10 mouse cellular contexts compared by ENCODE assay signal in genomic region chr6:15163508-15164053, GRCm38 (mm10).
A peak's percentile ranks its signal among the peaks of the same experiment; 100 is the strongest.
DNase-seq lines count a peak whose midpoint lies in the region; ATAC-seq and TF ChIP-seq lines count a peak whose summit lies in the region.
"Had no signal": no experiment of that assay in that cellular context is flagged by ENCODE, and none has a peak within 500 bp of the region (broad histone marks: within the 10 kb centered on the region; RNA-seq: fewer than 3 reads in every experiment).

No protein-coding gene starts in this region.

- no peak for DNase-seq in hindbrain, postnatal 0 days (ENCODE audit: low spot score)
- no peak for DNase-seq in hindbrain, embryonic 14.5 days (ENCODE audit: low spot score)
- DNase-seq in midbrain, embryonic 14.5 days = peak; percentile 14
- DNase-seq in adipocyte (ENCODE audit: low spot score) = peak; percentile 18
- DNase-seq in spleen, postnatal 14 days (ENCODE audit: low spot score in 2 of 2) = no peak
- no peak for DNase-seq in urinary bladder, postnatal 25 days (ENCODE audit: low spot score)
- DNase-seq: gastrocnemius, postnatal 36 days had no signal

- no peak overlapping the region for H3K4me2 ChIP-seq in hindbrain, postnatal 0 days (ENCODE audit: low read depth, low read length)
- no peak overlapping the region for H3K4me2 ChIP-seq in hindbrain, embryonic 14.5 days (replicated peaks)
- no peak overlapping the region for H3K4me2 ChIP-seq in midbrain, embryonic 14.5 days (ENCODE audit: low read length)
- no peak overlapping the region for H3K4me2 ChIP-seq in midbrain, embryonic 13.5 days (replicated peaks)
- H3K4me2 ChIP-seq: embryonic facial prominence, embryonic 13.5 days had no signal

- no peaks in the 10 kb centered on the region for H3K36me3 ChIP-seq in hindbrain, postnatal 0 days (ENCODE audit: insufficient read depth, low read length)
- no peaks in the 10 kb centered on the region for H3K36me3 ChIP-seq in hindbrain, embryonic 14.5 days (replicated peaks; ENCODE audit: control insufficient read depth, insufficient read depth)
- no peaks in the 10 kb centered on the region for H3K36me3 ChIP-seq in midbrain, embryonic 14.5 days (ENCODE audit: control insufficient read depth, insufficient read depth, low read length)
- H3K36me3 ChIP-seq in midbrain, embryonic 13.5 days = no peaks in the 10 kb centered on the region
- H3K36me3 ChIP-seq: embryonic facial prominence, embryonic 13.5 days had no signal

- peak; percentile 38 for TF ChIP-seq CTCF in hindbrain, postnatal 0 days (IDR thresholded peaks at IDR 0.05; ENCODE audit: low read depth)

- H3K4me3 ChIP-seq in hindbrain, postnatal 0 days (ENCODE audit: low read length) = no peak overlapping the region
- no peak overlapping the region for H3K4me3 ChIP-seq in hindbrain, embryonic 14.5 days (replicated peaks; ENCODE audit: low read length)
- no peak overlapping the region for H3K4me3 ChIP-seq in midbrain, embryonic 14.5 days (replicated peaks; ENCODE audit: low read depth, low read length)
- no peak overlapping the region for H3K4me3 ChIP-seq in midbrain, embryonic 13.5 days (replicated peaks)
- H3K4me3 ChIP-seq: embryonic facial prominence, embryonic 13.5 days had no signal

- H3K27me3 ChIP-seq in hindbrain, postnatal 0 days (ENCODE audit: insufficient read depth, low read length) = no peaks in the 10 kb centered on the region
- no peaks in the 10 kb centered on the region for H3K27me3 ChIP-seq in hindbrain, embryonic 14.5 days (ENCODE audit: control insufficient read depth, insufficient read depth, low read length)
- no peaks in the 10 kb centered on the region for H3K27me3 ChIP-seq in midbrain, embryonic 14.5 days (ENCODE audit: control insufficient read depth, insufficient read depth, low read length)
- no peaks in the 10 kb centered on the region for H3K27me3 ChIP-seq in midbrain, embryonic 13.5 days
- H3K27me3 ChIP-seq: embryonic facial prominence, embryonic 13.5 days had no signal

- H3K27ac ChIP-seq in hindbrain, postnatal 0 days = no peak overlapping the region
- H3K27ac ChIP-seq in hindbrain, embryonic 14.5 days = no peak overlapping the region
- H3K27ac ChIP-seq in midbrain, embryonic 14.5 days (replicated peaks; ENCODE audit: low read depth, low read length) = no peak overlapping the region
- H3K27ac ChIP-seq in midbrain, embryonic 13.5 days = no peak overlapping the region
- H3K27ac ChIP-seq: embryonic facial prominence, embryonic 13.5 days had no signal

- no peaks in the 10 kb centered on the region for H3K4me1 ChIP-seq in hindbrain, postnatal 0 days (ENCODE audit: insufficient read depth, low read length)
- H3K4me1 ChIP-seq in hindbrain, embryonic 14.5 days (replicated peaks; ENCODE audit: control insufficient read depth, insufficient read depth, low read length) = no peaks in the 10 kb centered on the region
- H3K4me1 ChIP-seq in midbrain, embryonic 14.5 days (ENCODE audit: control insufficient read depth, insufficient read depth, low read length) = no peaks in the 10 kb centered on the region
- H3K4me1 ChIP-seq in midbrain, embryonic 13.5 days (replicated peaks) = no peaks in the 10 kb centered on the region
- H3K4me1 ChIP-seq: embryonic facial prominence, embryonic 13.5 days had no signal

- ATAC-seq in hindbrain, postnatal 0 days = no peak
- ATAC-seq in hindbrain, embryonic 14.5 days (ENCODE audit: low FRiP score) = no peak
- ATAC-seq in midbrain, embryonic 14.5 days (ENCODE audit: low FRiP score, low TSS enrichment) = no peak
- no peak for ATAC-seq in midbrain, embryonic 13.5 days
- peak; percentile 84 for ATAC-seq in megakaryocyte-erythroid progenitor cell, adult 5-6 weeks (replicated peaks; ENCODE audit: low FRiP score, low TSS enrichment, poor library complexity, severe bottlenecking)

- 87% methylated on average over 2 of the region's 2 CpGs for WGBS in hindbrain, postnatal 0 days
- 87% methylated on average over 2 of the region's 2 CpGs for WGBS in hindbrain, embryonic 14.5 days
- 85% methylated on average over 2 of the region's 2 CpGs for WGBS in midbrain, embryonic 14.5 days
- WGBS in midbrain, embryonic 13.5 days = 92% methylated on average over 2 of the region's 2 CpGs

- H3K9me3 ChIP-seq in hindbrain, postnatal 0 days (ENCODE audit: low read length) = no peaks in the 10 kb centered on the region
- H3K9me3 ChIP-seq in hindbrain, embryonic 14.5 days (ENCODE audit: control insufficient read depth, low read length) = no peaks in the 10 kb centered on the region
- H3K9me3 ChIP-seq in midbrain, embryonic 14.5 days (ENCODE audit: control insufficient read depth, low read length) = no peaks in the 10 kb centered on the region
- H3K9me3 ChIP-seq in midbrain, embryonic 13.5 days = no peaks in the 10 kb centered on the region
- H3K9me3 ChIP-seq: embryonic facial prominence, embryonic 13.5 days had no signal

- no peak overlapping the region for H3K9ac ChIP-seq in hindbrain, postnatal 0 days (replicated peaks; ENCODE audit: low read length)
- H3K9ac ChIP-seq in hindbrain, embryonic 14.5 days = no peak overlapping the region
- H3K9ac ChIP-seq in midbrain, embryonic 14.5 days (replicated peaks; ENCODE audit: low read length) = no peak overlapping the region
- H3K9ac ChIP-seq in midbrain, embryonic 13.5 days (replicated peaks) = no peak overlapping the region
- H3K9ac ChIP-seq: embryonic facial prominence, embryonic 13.5 days had no signal

Comparison
In these comparisons a context has a peak if more than half of its experiments do, and no peak if none do; other contexts are left out.
1. DNase-seq: peak in midbrain, embryonic 14.5 days (single experiment) and adipocyte (single experiment); none in hindbrain, postnatal 0 days (single experiment), hindbrain, embryonic 14.5 days (single experiment), spleen, postnatal 14 days (0 of 2) and urinary bladder, postnatal 25 days (single experiment).